Mouse (Mus musculus): ENCODE measurements at regions not wholly inside any gene's neighbourhood (a gene's known extent, or its start where the extent isn't known, plus 50 kb on each side); places are given as distances from the start of the nearest gene placed in this dataset.
A peak's percentile ranks its signal among the peaks of the same experiment; 100 is the strongest.

- DNase-seq (ENCODE audit: low spot score) (peak; percentile 66), ATAC-seq (peak; percentile 58; the same call in 1 of the 2 replicates)
- peak; percentile 78 for TF ChIP-seq CTCF (IDR thresholded peaks at IDR 0.05; ENCODE audit: low read depth)
Measured at GRCm38 (mm10) chr5:95880914-95881313, 75.8 kb upstream of the Cxcl13 start.

More at GRCm38 (mm10) chr5:95880914-95881313, 75.8 kb upstream of the Cxcl13 start:
- Histone ChIP-seq H3K4me1 (ENCODE audit: insufficient read depth, low read length) (no peaks in the 10 kb centered on the region), H3K4me3 (ENCODE audit: low read length) (no peak overlapping the region), H3K27ac (no peak overlapping the region), H3K36me3 (ENCODE audit: insufficient read depth, low read length) (no peaks in the 10 kb centered on the region), H3K4me2 (ENCODE audit: low read depth, low read length) (no peak overlapping the region), H3K27me3 (ENCODE audit: insufficient read depth, low read length) (no peaks in the 10 kb centered on the region), H3K9me3 (ENCODE audit: low read length) (no peaks in the 10 kb centered on the region), H3K9ac (replicated peaks; ENCODE audit: low read length) (no peak overlapping the region)

Measured in hindbrain, postnatal 0 days (tissue).